Mouse (Mus musculus): Measurements from ENCODE around the gene Olfr8. TPM values are rescaled to one million over a fixed set of nuclear protein-coding genes. Genes with fewer than 3 reads are reported as not detected.

Olfr8 gene
- not detected in 2 replicates for polyA plus RNA-seq (2015; fragmentation: Nextera tagmentation; extraction: Ambion mirVana)

GRCm38 (mm10) chr10:78950336-78950735, at the start of gene Olfr8:
Gene Olfr8, plus strand, starts transcription at chr10:78950636.

GRCm38 (mm10) chr10:78912871-78913270, 37.6 kb upstream of the Olfr8 start, which contains the start of gene Olfr1354:
Gene Olfr1354, plus strand, starts transcription at chr10:78913171.

GRCm38 (mm10) chr10:78963009-78963408, 12.6 kb downstream of the Olfr8 start, which contains the start of gene Olfr1353:
Gene Olfr1353, plus strand, starts transcription at chr10:78963309.

GRCm38 (mm10) chr10:78980750-78981149, 30.3 kb downstream of the Olfr8 start, which contains the start of gene Olfr1352:
Gene Olfr1352, plus strand, starts transcription at chr10:78981050.

Other genes with a start within 250 kb of the Olfr8 start
- gene Casp14, start 232.3 kb upstream of the Olfr8 start, polyA plus RNA-seq (2015; fragmentation: Nextera tagmentation; extraction: Ambion mirVana), result 8.4 TPM in 1 of 2 replicates, not detected in the other
- not detected in 2 replicates for gene Ccdc105, start 197.6 kb upstream of the Olfr8 start, polyA plus RNA-seq (2015; fragmentation: Nextera tagmentation; extraction: Ambion mirVana)
- 0.24 and 0.53 TPM in 2 replicates for gene Slc1a6, start 170.1 kb upstream of the Olfr8 start, polyA plus RNA-seq (2015; fragmentation: Nextera tagmentation; extraction: Ambion mirVana)
- gene Olfr1356, start 98.5 kb upstream of the Olfr8 start, polyA plus RNA-seq (2015; fragmentation: Nextera tagmentation; extraction: Ambion mirVana), result not detected in 2 replicates
- gene Olfr1355, start 75.1 kb upstream of the Olfr8 start, polyA plus RNA-seq (2015; fragmentation: Nextera tagmentation; extraction: Ambion mirVana), result not detected in 2 replicates
- not detected in 2 replicates for gene Olfr1354, start 37.5 kb upstream of the Olfr8 start, polyA plus RNA-seq (2015; fragmentation: Nextera tagmentation; extraction: Ambion mirVana)
- gene Olfr1353, start 12.7 kb downstream of the Olfr8 start, polyA plus RNA-seq (2015; fragmentation: Nextera tagmentation; extraction: Ambion mirVana), result not detected in 2 replicates
- not detected in 2 replicates for gene Olfr1352, start 30.4 kb downstream of the Olfr8 start, polyA plus RNA-seq (2015; fragmentation: Nextera tagmentation; extraction: Ambion mirVana)
- gene Olfr1351, start 61.8 kb downstream of the Olfr8 start, polyA plus RNA-seq (2015; fragmentation: Nextera tagmentation; extraction: Ambion mirVana), result not detected in 2 replicates
- not detected in 2 replicates for gene Olfr57, start 78.1 kb downstream of the Olfr8 start, polyA plus RNA-seq (2015; fragmentation: Nextera tagmentation; extraction: Ambion mirVana)
- gene 2610008E11Rik, start 147.0 kb downstream of the Olfr8 start, polyA plus RNA-seq (2015; fragmentation: Nextera tagmentation; extraction: Ambion mirVana), result 11.1 and 11.4 TPM in 2 replicates
- not detected in 2 replicates for gene Vmn2r80, start 198.1 kb downstream of the Olfr8 start, polyA plus RNA-seq (2015; fragmentation: Nextera tagmentation; extraction: Ambion mirVana)

Data from skeletal muscle tissue, postnatal 0 days (tissue).